Mouse (Mus musculus): ENCODE measurements around the gene Arhgef7. TPM values are rescaled to one million over a fixed set of nuclear protein-coding genes. Genes with fewer than 3 reads are reported as not detected.
A peak's percentile ranks its signal among the peaks of the same experiment; 100 is the strongest.

The Arhgef7 gene
- polyA plus RNA-seq, 1 experiment from 2014 or later, result 84.0 TPM

DNA sequence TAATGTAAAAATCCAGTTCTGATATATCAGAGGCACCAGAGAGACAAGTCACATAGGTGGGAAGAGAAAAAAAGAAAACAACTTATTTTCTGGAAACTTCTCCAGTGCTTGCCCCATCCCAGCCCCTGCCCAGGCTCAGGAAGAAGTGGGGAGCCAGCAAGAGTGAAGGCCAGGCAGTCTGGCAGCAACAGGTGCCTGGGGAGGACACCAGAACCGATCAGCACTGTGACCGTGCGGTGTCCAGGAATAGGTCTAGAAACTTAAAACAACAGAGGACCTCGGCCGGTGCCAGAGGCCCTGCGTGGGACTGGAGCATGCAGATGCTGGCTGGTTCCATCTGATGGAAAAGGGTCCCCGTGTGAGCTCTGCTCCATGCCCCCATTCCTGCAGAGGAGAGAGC is 30.1 kb upstream of the Arhgef7 start:
- Histone ChIP-seq H3K36me3 (ENCODE audit: control insufficient read depth, insufficient read depth, low read length) (no peaks in the 10 kb centered on the region), H3K27me3 (ENCODE audit: control insufficient read depth, insufficient read depth, low read length) (peaks cover 5% of the 10 kb centered on the region; the same call in 1 of the 2 replicates), H3K4me3 (replicated peaks; ENCODE audit: low read depth, low read length) (no peak overlapping the region), H3K9ac (replicated peaks; ENCODE audit: low read length) (no peak overlapping the region), H3K4me2 (ENCODE audit: low read length) (no peak overlapping the region), H3K27ac (replicated peaks; ENCODE audit: low read depth, low read length) (no peak overlapping the region), H3K9me3 (ENCODE audit: control insufficient read depth, low read length) (no peaks in the 10 kb centered on the region), H3K4me1 (ENCODE audit: control insufficient read depth, insufficient read depth, low read length) (no peaks in the 10 kb centered on the region)
- 93% methylated on average over 7 of the region's 7 CpGs for WGBS
- ATAC-seq (ENCODE audit: low FRiP score, low TSS enrichment) (no peak), DNase-seq (no peak)

- H3K4me2 ChIP-seq (ENCODE audit: low read length), result no peak overlapping the region
- H3K27ac ChIP-seq (replicated peaks; ENCODE audit: low read depth, low read length), result no peak overlapping the region
- no peak overlapping the region for H3K4me3 ChIP-seq (replicated peaks; ENCODE audit: low read depth, low read length)
- peaks cover 5% of the 10 kb centered on the region; the same call in 1 of the 2 replicates for H3K27me3 ChIP-seq (ENCODE audit: control insufficient read depth, insufficient read depth, low read length)
- DNase-seq (no peak), ATAC-seq (ENCODE audit: low FRiP score, low TSS enrichment) (no peak)
- H3K9ac ChIP-seq (replicated peaks; ENCODE audit: low read length), result no peak overlapping the region
- H3K4me1 ChIP-seq (ENCODE audit: control insufficient read depth, insufficient read depth, low read length), result no peaks in the 10 kb centered on the region
- no peaks in the 10 kb centered on the region for H3K9me3 ChIP-seq (ENCODE audit: control insufficient read depth, low read length)
- H3K36me3 ChIP-seq (ENCODE audit: control insufficient read depth, insufficient read depth, low read length), result no peaks in the 10 kb centered on the region
- 80% methylated on average over 5 of the region's 5 CpGs for WGBS
Measured at GRCm38 (mm10) chr8:11699442-11700001, 28.0 kb upstream of the Arhgef7 start.

- WGBS, result 38% methylated on average over 26 of the region's 26 CpGs
Measured at GRCm38 (mm10) chr8:11700060-11701032, 27.2 kb upstream of the Arhgef7 start.

DNA sequence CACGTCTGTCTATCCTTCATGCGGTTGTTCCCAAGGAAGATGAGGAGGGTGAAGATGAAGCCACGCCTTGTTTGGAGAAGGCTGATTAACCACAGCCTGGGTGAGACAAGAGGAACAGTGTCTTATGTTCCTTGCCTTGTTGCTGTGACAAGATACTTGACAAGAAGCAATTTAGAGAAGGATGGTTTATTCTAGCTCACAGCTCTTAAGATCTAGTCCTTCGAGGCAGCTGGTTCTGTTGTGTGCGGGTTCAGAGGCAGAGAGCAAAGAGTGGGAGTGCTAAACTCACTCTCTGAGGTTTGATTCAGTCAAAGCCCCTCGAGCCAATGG is 26.5 kb upstream of the Arhgef7 start, which contains the start of gene 1700016D06Rik:
1700016D06Rik (minus strand) TSS at position 31 of the 330 bp plus-strand sequence.
- no peaks in the 10 kb centered on the region for H3K4me1 ChIP-seq (ENCODE audit: control insufficient read depth, insufficient read depth, low read length)
- ATAC-seq (ENCODE audit: low FRiP score, low TSS enrichment), result no peak
- H3K9me3 ChIP-seq (ENCODE audit: control insufficient read depth, low read length), result no peaks in the 10 kb centered on the region
- 0 out of 2 replicates have a peak within 1 kb of the TSS, but pooled peaks have one; percentile 13 for H3K4me3 ChIP-seq (replicated peaks; ENCODE audit: low read depth, low read length)
- DNase-seq, result no peak
- peaks cover 5% of the 10 kb centered on the region; the same call in 1 of the 2 replicates for H3K27me3 ChIP-seq (ENCODE audit: control insufficient read depth, insufficient read depth, low read length)
- H3K9ac ChIP-seq (replicated peaks; ENCODE audit: low read length), result peak within 1 kb of the TSS; percentile 42; the same call in 1 of the 2 replicates
- no peak within 1 kb of the TSS for H3K27ac ChIP-seq (replicated peaks; ENCODE audit: low read depth, low read length)
- H3K4me2 ChIP-seq (ENCODE audit: low read length), result peak within 1 kb of the TSS; percentile 46
- WGBS, result 69% methylated on average over 6 of the region's 6 CpGs
- no peaks in the 10 kb centered on the region for H3K36me3 ChIP-seq (ENCODE audit: control insufficient read depth, insufficient read depth, low read length)

More at GRCm38 (mm10) chr8:11700060-11701032, 27.2 kb upstream of the Arhgef7 start:
- Histone ChIP-seq H3K9ac (replicated peaks; ENCODE audit: low read length) (peak overlapping the region; percentile 42; the same call in 1 of the 2 replicates), H3K27ac (replicated peaks; ENCODE audit: low read depth, low read length) (no peak overlapping the region), H3K4me3 (replicated peaks; ENCODE audit: low read depth, low read length) (0 out of 2 replicates have a peak overlapping the region, but pooled peaks have one; percentile 13), H3K9me3 (ENCODE audit: control insufficient read depth, low read length) (no peaks in the 10 kb centered on the region), H3K27me3 (ENCODE audit: control insufficient read depth, insufficient read depth, low read length) (peaks cover 5% of the 10 kb centered on the region; the same call in 1 of the 2 replicates), H3K4me1 (ENCODE audit: control insufficient read depth, insufficient read depth, low read length) (no peaks in the 10 kb centered on the region), H3K36me3 (ENCODE audit: control insufficient read depth, insufficient read depth, low read length) (no peaks in the 10 kb centered on the region), H3K4me2 (ENCODE audit: low read length) (peak overlapping the region; percentile 46)
- ATAC-seq (ENCODE audit: low FRiP score, low TSS enrichment) (peak; percentile 64; the same call in 1 of the 2 replicates), DNase-seq (peak; percentile 90)

DNA sequence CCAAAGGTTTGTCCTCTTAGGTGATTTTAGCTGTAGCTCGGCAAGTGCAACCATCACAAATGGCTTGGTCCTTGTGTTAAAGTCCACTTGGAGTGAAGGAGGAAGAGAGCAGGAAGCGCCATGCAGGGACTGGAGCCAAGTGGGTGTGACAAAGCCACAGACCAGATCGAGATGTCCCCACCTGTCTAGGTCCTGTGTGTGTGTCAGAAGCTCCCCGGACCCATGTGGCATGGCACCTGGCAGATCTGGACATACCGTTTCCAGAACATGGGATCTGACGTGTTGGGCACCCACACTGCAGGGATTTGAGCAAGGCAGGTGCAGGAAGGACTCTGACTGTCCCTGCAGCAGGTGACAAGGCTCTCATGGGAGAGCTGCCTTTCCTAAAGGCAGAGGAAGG is 26.1 kb upstream of the Arhgef7 start:
- Histone ChIP-seq H3K4me1 (ENCODE audit: control insufficient read depth, insufficient read depth, low read length) (no peaks in the 10 kb centered on the region), H3K4me2 (ENCODE audit: low read length) (no peak overlapping the region), H3K9me3 (ENCODE audit: control insufficient read depth, low read length) (no peaks in the 10 kb centered on the region), H3K27ac (replicated peaks; ENCODE audit: low read depth, low read length) (no peak overlapping the region), H3K9ac (replicated peaks; ENCODE audit: low read length) (no peak overlapping the region), H3K27me3 (ENCODE audit: control insufficient read depth, insufficient read depth, low read length) (peaks cover 5% of the 10 kb centered on the region; the same call in 1 of the 2 replicates), H3K4me3 (replicated peaks; ENCODE audit: low read depth, low read length) (no peak overlapping the region), H3K36me3 (ENCODE audit: control insufficient read depth, insufficient read depth, low read length) (no peaks in the 10 kb centered on the region)
- 85% methylated on average over 6 of the region's 6 CpGs for WGBS
- ATAC-seq (ENCODE audit: low FRiP score, low TSS enrichment) (no peak), DNase-seq (no peak)

- no peak overlapping the region for H3K4me3 ChIP-seq (replicated peaks; ENCODE audit: low read depth, low read length)
- no peaks in the 10 kb centered on the region for H3K4me1 ChIP-seq (ENCODE audit: control insufficient read depth, insufficient read depth, low read length)
- DNase-seq (no peak), ATAC-seq (ENCODE audit: low FRiP score, low TSS enrichment) (no peak)
- H3K9me3 ChIP-seq (ENCODE audit: control insufficient read depth, low read length), result no peaks in the 10 kb centered on the region
- peaks cover 5% of the 10 kb centered on the region; the same call in 1 of the 2 replicates for H3K27me3 ChIP-seq (ENCODE audit: control insufficient read depth, insufficient read depth, low read length)
- no peak overlapping the region for H3K9ac ChIP-seq (replicated peaks; ENCODE audit: low read length)
- no peak overlapping the region for H3K27ac ChIP-seq (replicated peaks; ENCODE audit: low read depth, low read length)
- no peak overlapping the region for H3K4me2 ChIP-seq (ENCODE audit: low read length)
- H3K36me3 ChIP-seq (ENCODE audit: control insufficient read depth, insufficient read depth, low read length), result no peaks in the 10 kb centered on the region
- WGBS, result 88% methylated on average over 5 of the region's 5 CpGs
Measured at GRCm38 (mm10) chr8:11703789-11704188, 23.7 kb upstream of the Arhgef7 start.

- Histone ChIP-seq H3K9me3 (ENCODE audit: control insufficient read depth, low read length) (no peaks in the 10 kb centered on the region), H3K27me3 (ENCODE audit: control insufficient read depth, insufficient read depth, low read length) (peaks cover 4% of the 10 kb centered on the region; the same call in 1 of the 2 replicates), H3K4me3 (replicated peaks; ENCODE audit: low read depth, low read length) (no peak overlapping the region), H3K9ac (replicated peaks; ENCODE audit: low read length) (no peak overlapping the region), H3K4me1 (ENCODE audit: control insufficient read depth, insufficient read depth, low read length) (no peaks in the 10 kb centered on the region), H3K36me3 (ENCODE audit: control insufficient read depth, insufficient read depth, low read length) (no peaks in the 10 kb centered on the region), H3K27ac (replicated peaks; ENCODE audit: low read depth, low read length) (no peak overlapping the region), H3K4me2 (ENCODE audit: low read length) (no peak overlapping the region)
- 73% methylated on average over 6 of the region's 6 CpGs for WGBS
- ATAC-seq (ENCODE audit: low FRiP score, low TSS enrichment) (no peak), DNase-seq (no peak)
Measured at GRCm38 (mm10) chr8:11704716-11705420, 22.7 kb upstream of the Arhgef7 start.

- no peaks in the 10 kb centered on the region for H3K4me1 ChIP-seq (ENCODE audit: control insufficient read depth, insufficient read depth, low read length)
- DNase-seq, result no peak
- no peak for ATAC-seq (ENCODE audit: low FRiP score, low TSS enrichment)
- H3K36me3 ChIP-seq (ENCODE audit: control insufficient read depth, insufficient read depth, low read length), result no peaks in the 10 kb centered on the region
- no peak overlapping the region for H3K9ac ChIP-seq (replicated peaks; ENCODE audit: low read length)
- no peaks in the 10 kb centered on the region for H3K27me3 ChIP-seq (ENCODE audit: control insufficient read depth, insufficient read depth, low read length)
- H3K27ac ChIP-seq (replicated peaks; ENCODE audit: low read depth, low read length), result no peak overlapping the region
- 90% methylated on average over 12 of the region's 12 CpGs for WGBS
- no peak overlapping the region for H3K4me2 ChIP-seq (ENCODE audit: low read length)
- H3K9me3 ChIP-seq (ENCODE audit: control insufficient read depth, low read length), result no peaks in the 10 kb centered on the region
- H3K4me3 ChIP-seq (replicated peaks; ENCODE audit: low read depth, low read length), result no peak overlapping the region
Measured at GRCm38 (mm10) chr8:11705818-11706217, 21.7 kb upstream of the Arhgef7 start.

Data from midbrain, embryonic 14.5 days (tissue).